Mouse (Mus musculus) liver, adult 2 months (tissue): ENCODE results near the gene Nt5c2.

Source experiments
- CTCF ChIP-seq: fragments of 200-500 bp; IDR thresholded peaks from 2 replicates; pipeline ENCODE4 v1.5.1; 2011; ENCODE audit warnings: low read depth, low read length, control low read depth
- POLR2A ChIP-seq: fragments of 200-500 bp; IDR thresholded peaks from 2 replicates; pipeline ENCODE4 v1.6.1; 2011; ENCODE audit warnings: low read length, control low read depth; ENCODE audit not compliant: insufficient read depth; ENCODE audit errors: extremely low read depth

DNA sequence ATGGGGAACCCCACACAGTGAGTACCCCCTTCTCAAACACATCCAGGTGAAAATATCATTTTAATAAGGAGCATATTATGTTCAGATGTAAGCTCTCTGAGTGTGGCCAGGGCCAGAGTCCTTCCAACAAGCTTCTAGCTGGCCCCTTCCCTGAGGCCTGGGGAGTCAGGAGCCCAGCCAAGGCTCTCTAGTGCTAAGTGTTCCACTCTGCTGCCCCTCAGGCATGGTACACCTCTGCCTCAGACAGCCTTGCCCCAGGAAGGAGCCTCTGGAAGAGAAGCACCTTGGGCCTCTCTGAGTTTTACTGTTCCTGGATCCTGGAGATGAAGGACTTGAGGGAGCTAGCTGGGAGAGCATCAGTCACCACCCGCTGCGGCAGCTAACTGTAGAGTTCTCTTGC, 135.1 kb downstream of the Nt5c2 start:
- TF ChIP-seq CTCF = no peak
- no peak for TF ChIP-seq POLR2A
